Mouse (Mus musculus): ENCODE results near the gene Mul1.

- TF ChIP-seq CTCF (IDR thresholded peaks at IDR 0.05; ENCODE audit: low read depth, low read length) (no peak), POLR2A (IDR thresholded peaks at IDR 0.05; ENCODE audit: extremely low read depth, insufficient read depth, low read length) (no peak)
These were observed 28.7 kb downstream of the Mul1 start for GRCm38 (mm10) chr4:138462971-138463831.

Measured in liver, adult 2 months (tissue).